Mouse (Mus musculus): ENCODE data around the gene Ext2. TPM values are rescaled to one million over a fixed set of nuclear protein-coding genes. Genes with fewer than 3 reads are reported as not detected.

Gene Ext2
- total and polyA plus RNA-seq, 3 experiments: 28.9 to 44.0 (median 43.8) TPM

GRCm38 (mm10) chr2:93671573-93672184 is 150.7 kb downstream of the Ext2 start:
- no peak for DNase-seq
- TF ChIP-seq EP300 (IDR thresholded peaks at IDR 0.05; ENCODE audit: insufficient read depth, low read depth, low read length): no peak
- TF ChIP-seq CTCF (IDR thresholded peaks at IDR 0.05): no peak
- TF ChIP-seq POLR2A (IDR thresholded peaks at IDR 0.05; ENCODE audit: insufficient read depth, low read depth, low read length): no peak
- intact Hi-C loops (cut with DNase I): no loop called here
- Histone ChIP-seq H3K27me3 (ENCODE audit: control insufficient read depth, insufficient read depth, low read length) (no peaks in the 10 kb centered on the region), H3K4me1 (ENCODE audit: control insufficient read depth, insufficient read depth, low read length) (no peaks in the 10 kb centered on the region), H3K9ac (ENCODE audit: low read depth, low read length) (no peak overlapping the region), H3K79me2 (replicated peaks; ENCODE audit: control insufficient read depth, insufficient read depth, low read length) (no peaks in the 10 kb centered on the region), H3K27ac (no peak overlapping the region), H3K4me3 (no peak overlapping the region), H3K36me3 (ENCODE audit: control insufficient read depth, insufficient read depth, low read length) (no peaks in the 10 kb centered on the region)
- WGBS: 82% methylated on average over 15 of the region's 15 CpGs

- peaks cover 3% of the 10 kb centered on the region; the same call in 1 of the 2 replicates for H3K4me1 ChIP-seq (ENCODE audit: control insufficient read depth, insufficient read depth, low read length)
- intact Hi-C loops (cut with DNase I): no loop called here
Observed at GRCm38 (mm10) chr2:93666146-93666858, 156.1 kb downstream of the Ext2 start.

GRCm38 (mm10) chr2:93665472-93665871 is 156.9 kb downstream of the Ext2 start:
- Histone ChIP-seq H3K4me1 (ENCODE audit: control insufficient read depth, insufficient read depth, low read length) (peaks cover 3% of the 10 kb centered on the region; the same call in 1 of the 2 replicates), H3K36me3 (ENCODE audit: control insufficient read depth, insufficient read depth, low read length) (no peaks in the 10 kb centered on the region), H3K27me3 (ENCODE audit: control insufficient read depth, insufficient read depth, low read length) (no peaks in the 10 kb centered on the region), H3K79me2 (replicated peaks; ENCODE audit: control insufficient read depth, insufficient read depth, low read length) (no peaks in the 10 kb centered on the region), H3K9ac (ENCODE audit: low read depth, low read length) (no peak overlapping the region), H3K4me3 (no peak overlapping the region), H3K27ac (no peak overlapping the region)
- DNase-seq: no peak
- TF ChIP-seq EP300 (IDR thresholded peaks at IDR 0.05; ENCODE audit: insufficient read depth, low read depth, low read length) (no peak), CTCF (IDR thresholded peaks at IDR 0.05) (no peak), POLR2A (IDR thresholded peaks at IDR 0.05; ENCODE audit: insufficient read depth, low read depth, low read length) (no peak)
- intact Hi-C loops (cut with DNase I): no loop called here
- WGBS: 83% methylated on average over 5 of the region's 5 CpGs

More at GRCm38 (mm10) chr2:93666146-93666858, 156.1 kb downstream of the Ext2 start:
- Histone ChIP-seq H3K27me3 (ENCODE audit: control insufficient read depth, insufficient read depth, low read length) (no peaks in the 10 kb centered on the region), H3K36me3 (ENCODE audit: control insufficient read depth, insufficient read depth, low read length) (no peaks in the 10 kb centered on the region), H3K27ac (no peak overlapping the region), H3K9ac (ENCODE audit: low read depth, low read length) (no peak overlapping the region), H3K4me3 (no peak overlapping the region), H3K79me2 (replicated peaks; ENCODE audit: control insufficient read depth, insufficient read depth, low read length) (no peaks in the 10 kb centered on the region)
- WGBS: 54% methylated on average over 3 of the region's 3 CpGs
- DNase-seq: peak; percentile 53 to 59
- TF ChIP-seq EP300 (IDR thresholded peaks at IDR 0.05; ENCODE audit: insufficient read depth, low read depth, low read length) (no peak), CTCF (IDR thresholded peaks at IDR 0.05) (no peak), POLR2A (IDR thresholded peaks at IDR 0.05; ENCODE audit: insufficient read depth, low read depth, low read length) (no peak)

- WGBS: 60% methylated on average over 16 of the region's 16 CpGs
- DNase-seq: no peak
- Histone ChIP-seq H3K27ac (no peak overlapping the region), H3K9ac (ENCODE audit: low read depth, low read length) (no peak overlapping the region), H3K27me3 (ENCODE audit: control insufficient read depth, insufficient read depth, low read length) (no peaks in the 10 kb centered on the region), H3K4me1 (ENCODE audit: control insufficient read depth, insufficient read depth, low read length) (peaks cover 3% of the 10 kb centered on the region; the same call in 1 of the 2 replicates), H3K79me2 (replicated peaks; ENCODE audit: control insufficient read depth, insufficient read depth, low read length) (no peaks in the 10 kb centered on the region), H3K36me3 (ENCODE audit: control insufficient read depth, insufficient read depth, low read length) (no peaks in the 10 kb centered on the region), H3K4me3 (no peak overlapping the region)
- intact Hi-C loops (cut with DNase I): no loop called here
- TF ChIP-seq POLR2A (IDR thresholded peaks at IDR 0.05; ENCODE audit: insufficient read depth, low read depth, low read length): no peak
- no peak for TF ChIP-seq EP300 (IDR thresholded peaks at IDR 0.05; ENCODE audit: insufficient read depth, low read depth, low read length)
Observed at GRCm38 (mm10) chr2:93662240-93662865, 160.0 kb downstream of the Ext2 start.

- TF ChIP-seq POLR2A (IDR thresholded peaks at IDR 0.05; ENCODE audit: insufficient read depth, low read depth, low read length): no peak
- no peak for TF ChIP-seq EP300 (IDR thresholded peaks at IDR 0.05; ENCODE audit: insufficient read depth, low read depth, low read length)
- no peak for TF ChIP-seq CTCF (IDR thresholded peaks at IDR 0.05)
Observed at GRCm38 (mm10) chr2:93661096-93661495, 161.3 kb downstream of the Ext2 start.

More at GRCm38 (mm10) chr2:93661096-93661495, 161.3 kb downstream of the Ext2 start:
- H3K27me3 ChIP-seq (ENCODE audit: control insufficient read depth, insufficient read depth, low read length): no peaks in the 10 kb centered on the region
- no peak for DNase-seq
- H3K4me1 ChIP-seq (ENCODE audit: control insufficient read depth, insufficient read depth, low read length): peaks cover 2% of the 10 kb centered on the region; the same call in 1 of the 2 replicates
- intact Hi-C loops (cut with DNase I): no loop called here
- H3K27ac ChIP-seq: no peak overlapping the region
- no peaks in the 10 kb centered on the region for H3K36me3 ChIP-seq (ENCODE audit: control insufficient read depth, insufficient read depth, low read length)
- 57% methylated on average over 6 of the region's 6 CpGs for WGBS
- H3K79me2 ChIP-seq (replicated peaks; ENCODE audit: control insufficient read depth, insufficient read depth, low read length): no peaks in the 10 kb centered on the region
- H3K4me3 ChIP-seq: no peak overlapping the region
- no peak overlapping the region for H3K9ac ChIP-seq (ENCODE audit: low read depth, low read length)

All from heart, adult 2 months (tissue).